Mouse (Mus musculus) C2C12 (cell line): ENCODE results near the gene Tgfb2. TPM values are rescaled to one million over a fixed set of nuclear protein-coding genes. Genes with fewer than 3 reads are reported as not detected.

Source experiments
- H3K27me3 ChIP-seq: one replicate; pipeline ENCODE4 v1.6.1; 2011; ENCODE audit not compliant: control insufficient read depth, insufficient read depth, insufficient read length
- H3K36me3 ChIP-seq: one replicate; pipeline ENCODE4 v1.6.1; 2011; ENCODE audit not compliant: control insufficient read depth, insufficient read depth
- H3K4me3 ChIP-seq: one replicate; pipeline ENCODE4 v1.5.1; 2011; ENCODE audit warnings: mild to moderate bottlenecking, control low read depth; ENCODE audit not compliant: poor library complexity, insufficient read depth, severe bottlenecking
- H3K79me2 ChIP-seq: one replicate; pipeline ENCODE4 v1.6.1; 2011; ENCODE audit not compliant: control insufficient read depth, insufficient read depth
- H3K79me3 ChIP-seq: one replicate; pipeline ENCODE4 v1.6.1; 2011; ENCODE audit warnings: low read depth, control low read depth
- H3ac ChIP-seq: one replicate; pipeline ENCODE3; 2011; ENCODE audit warnings: low read depth; ENCODE audit not compliant: control insufficient read depth, insufficient read length
- CEBPB ChIP-seq: IDR thresholded peaks from one replicate; pipeline ENCODE4 v1.6.1; 2011; ENCODE audit warnings: low read depth, mild to moderate bottlenecking, control low read depth, moderate library complexity
- CTCF ChIP-seq: IDR thresholded peaks from one replicate; pipeline ENCODE4 v1.5.1; 2011; ENCODE audit not compliant: control insufficient read depth, insufficient read depth, insufficient read length
- FOSL1 ChIP-seq: IDR thresholded peaks from one replicate; pipeline ENCODE4 v1.8.0; 2011; ENCODE audit warnings: mild to moderate bottlenecking, low read length; ENCODE audit not compliant: poor library complexity, insufficient read depth, severe bottlenecking
- MAX ChIP-seq: IDR thresholded peaks from one replicate; pipeline ENCODE4 v1.6.1; 2011; ENCODE audit warnings: mild to moderate bottlenecking, control low read depth
- MYOD1 ChIP-seq: IDR thresholded peaks from one replicate; pipeline ENCODE4 v1.6.1; 2011; ENCODE audit warnings: low read depth; ENCODE audit not compliant: control insufficient read depth, insufficient read length
- MYOG ChIP-seq: IDR thresholded peaks from one replicate; pipeline ENCODE4 v1.6.1; 2011; ENCODE audit not compliant: control insufficient read depth, insufficient read length; ENCODE audit errors: extremely low read depth
- USF1 ChIP-seq: IDR thresholded peaks from one replicate; pipeline ENCODE4 v1.6.1; 2011; ENCODE audit warnings: low read depth, mild to moderate bottlenecking, control low read depth, moderate library complexity
- polyA plus RNA-seq: library from polyadenylated mRNA; unstranded; fragments of >200 nt; fragmentation: generic; extraction: Trizol; gene quantifications from one replicate; pipeline ENCODE4 v1.2.1, GENCODE M21; 2012; ENCODE audit warnings: missing spikeins

Gene Tgfb2
- polyA plus RNA-seq, 1 experiment, result 1.8 TPM

DNA sequence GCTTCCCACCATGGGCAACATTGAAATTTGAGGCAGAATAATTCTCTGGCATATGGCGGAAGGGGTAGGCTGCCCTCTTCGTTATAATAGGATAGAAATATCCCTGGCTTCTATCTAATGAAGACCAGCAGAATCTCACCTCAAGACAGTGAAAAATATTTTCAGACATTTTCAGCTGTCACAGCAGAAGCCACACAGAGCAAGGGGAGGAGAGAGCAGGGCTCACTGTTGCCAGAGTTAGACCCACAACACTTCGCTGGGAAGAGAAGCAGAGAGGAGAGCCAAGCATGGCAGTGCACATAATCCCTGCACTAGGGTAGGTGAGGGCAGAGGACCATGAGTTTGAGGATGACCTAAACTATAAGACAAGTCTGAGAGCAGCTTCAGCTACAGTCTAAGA lies 5.3 kb downstream of the Tgfb2 start:
- Histone ChIP-seq H3ac (no peak overlapping the region), H3K36me3 (no peaks in the 10 kb centered on the region), H3K4me3 (no peak overlapping the region), H3K79me3 (peaks cover 1% of the 10 kb centered on the region), H3K27me3 (no peaks in the 10 kb centered on the region), H3K79me2 (peaks cover 8% of the 10 kb centered on the region)
- TF ChIP-seq CTCF (no peak), USF1 (no peak), CEBPB (no peak)

- Histone ChIP-seq H3K27me3 (no peaks in the 10 kb centered on the region), H3K4me3 (no peak overlapping the region), H3ac (no peak overlapping the region), H3K79me2 (peaks cover 4% of the 10 kb centered on the region), H3K36me3 (no peaks in the 10 kb centered on the region), H3K79me3 (peaks cover 1% of the 10 kb centered on the region)
- no peak for TF ChIP-seq CTCF
- no peak for TF ChIP-seq FOSL1
- no peak for TF ChIP-seq USF1
- TF ChIP-seq MAX, result no peak
- no peak for TF ChIP-seq MYOD1
- no peak for TF ChIP-seq MYOG
- no peak for TF ChIP-seq CEBPB
Observed at GRCm38 (mm10) chr1:186698583-186699338, 7.0 kb downstream of the Tgfb2 start.

DNA sequence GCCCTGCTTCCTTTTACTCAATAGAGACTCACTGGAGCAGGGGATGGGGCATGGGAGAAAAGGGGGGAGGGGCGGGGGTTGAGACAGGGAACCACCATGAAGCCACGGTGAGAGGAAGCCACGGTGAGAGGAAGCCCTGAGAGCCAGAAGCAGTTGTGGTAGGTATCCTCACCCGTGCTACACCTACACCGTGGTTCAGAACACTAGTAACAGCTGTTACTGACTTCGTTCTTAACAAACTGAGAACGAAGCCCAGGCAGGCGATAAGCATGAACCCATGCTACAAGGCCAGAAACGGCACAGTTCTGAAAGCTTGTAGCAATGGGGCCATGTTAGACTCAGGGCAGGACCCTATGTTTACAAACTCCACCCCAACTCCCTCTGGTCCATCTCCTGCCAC lies 9.6 kb downstream of the Tgfb2 start:
- Histone ChIP-seq H3K4me3 (no peak overlapping the region), H3K79me3 (peaks cover 1% of the 10 kb centered on the region), H3ac (no peak overlapping the region), H3K36me3 (no peaks in the 10 kb centered on the region), H3K79me2 (no peaks in the 10 kb centered on the region), H3K27me3 (no peaks in the 10 kb centered on the region)
- TF ChIP-seq MYOD1, result no peak
- no peak for TF ChIP-seq USF1
- no peak for TF ChIP-seq CEBPB
- no peak for TF ChIP-seq CTCF
- TF ChIP-seq MYOG, result no peak
- no peak for TF ChIP-seq FOSL1
- TF ChIP-seq MAX, result no peak

DNA sequence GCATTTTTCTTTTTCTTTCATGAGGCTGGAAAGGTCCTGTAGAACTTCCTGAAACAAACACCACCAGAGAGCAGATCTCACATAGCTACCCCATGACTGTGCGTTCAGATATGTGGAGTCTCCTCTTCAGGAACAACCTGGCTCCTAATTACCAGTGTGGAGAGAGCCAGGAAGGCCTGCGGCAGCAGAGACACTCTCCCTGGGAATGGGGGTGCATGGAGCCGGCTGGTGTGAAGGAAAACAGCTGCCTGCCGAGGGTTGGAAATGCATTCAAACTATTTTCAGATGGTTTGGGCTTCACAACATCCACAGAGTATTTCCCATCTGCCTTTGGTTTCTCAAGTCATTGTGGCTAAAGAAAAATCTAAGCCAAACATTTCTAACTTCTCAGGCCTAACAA lies 10.4 kb downstream of the Tgfb2 start:
- Histone ChIP-seq H3K4me3 (no peak overlapping the region), H3K79me3 (peaks cover 1% of the 10 kb centered on the region)

GRCm38 (mm10) chr1:186692370-186692769 lies 13.4 kb downstream of the Tgfb2 start:
- Histone ChIP-seq H3K36me3 (no peaks in the 10 kb centered on the region), H3K79me3 (peaks cover 1% of the 10 kb centered on the region), H3K27me3 (no peaks in the 10 kb centered on the region), H3ac (no peak overlapping the region), H3K4me3 (no peak overlapping the region), H3K79me2 (no peaks in the 10 kb centered on the region)
- TF ChIP-seq MYOD1 (no peak), MYOG (no peak), USF1 (no peak), CTCF (no peak), MAX (no peak), FOSL1 (no peak)

More for the DNA sequence above, 10.4 kb downstream of the Tgfb2 start:
- H3ac ChIP-seq, result no peak overlapping the region
- TF ChIP-seq CEBPB, result no peak
- TF ChIP-seq MAX, result no peak
- TF ChIP-seq USF1, result no peak
- no peak for TF ChIP-seq MYOD1
- no peak for TF ChIP-seq CTCF
- no peak for TF ChIP-seq MYOG
- no peak for TF ChIP-seq FOSL1
- H3K27me3 ChIP-seq, result no peaks in the 10 kb centered on the region
- no peaks in the 10 kb centered on the region for H3K79me2 ChIP-seq
- H3K36me3 ChIP-seq, result no peaks in the 10 kb centered on the region

DNA sequence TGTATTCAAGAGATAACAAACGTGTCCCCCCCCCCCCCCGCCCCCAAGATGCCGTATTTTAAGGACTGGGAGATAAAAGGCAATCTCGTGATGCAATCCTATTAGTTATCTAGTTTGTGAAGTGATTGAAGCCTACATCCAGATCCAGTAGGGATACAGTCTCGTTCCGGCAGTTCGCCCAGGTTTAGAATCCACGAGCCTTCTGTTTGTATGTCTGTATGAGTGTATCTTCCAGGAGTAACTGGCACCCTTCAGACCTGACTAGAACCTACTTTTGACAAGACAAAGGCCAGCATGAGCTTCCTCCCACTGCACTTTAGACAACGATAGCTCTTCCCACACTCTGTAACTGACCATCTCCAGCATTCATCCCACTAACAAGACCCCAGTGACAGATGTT lies 14.1 kb downstream of the Tgfb2 start:
- H3K79me2 ChIP-seq, result no peaks in the 10 kb centered on the region
- H3K79me3 ChIP-seq, result no peaks in the 10 kb centered on the region
- no peak overlapping the region for H3K4me3 ChIP-seq
- H3K27me3 ChIP-seq, result no peaks in the 10 kb centered on the region
- no peaks in the 10 kb centered on the region for H3K36me3 ChIP-seq
- H3ac ChIP-seq, result no peak overlapping the region
- TF ChIP-seq CEBPB (no peak), USF1 (no peak), MYOD1 (no peak), MYOG (no peak), CTCF (no peak), MAX (no peak), FOSL1 (no peak)
